Mouse (Mus musculus): ENCODE measurements around the gene Sox6. TPM values are rescaled to one million over a fixed set of nuclear protein-coding genes. Genes with fewer than 3 reads are reported as not detected.

Gene Sox6
- polyA plus RNA-seq, 1 experiment from 2014 or later: 20.9 TPM

DNA sequence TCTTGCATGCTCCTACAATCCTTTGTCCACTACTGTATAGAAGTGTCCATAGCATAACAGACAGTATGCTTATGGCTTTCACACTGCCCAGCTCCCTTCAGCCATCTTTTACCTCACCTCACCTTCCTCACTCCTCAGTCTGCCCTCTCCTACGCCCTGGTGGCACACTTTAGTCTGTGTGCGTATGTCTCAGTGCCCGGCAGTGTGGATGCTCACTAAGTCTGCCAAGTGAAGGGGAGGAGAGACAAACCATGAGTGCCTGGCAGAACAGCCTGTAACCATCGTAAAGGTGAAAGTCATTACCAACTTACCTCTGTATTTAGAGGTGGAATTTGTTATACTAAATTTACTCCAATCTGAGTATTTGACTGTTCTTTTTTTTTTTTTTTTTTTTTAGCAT, 35.9 kb downstream of the Sox6 start:
- WGBS: 73% methylated on average over 4 of the region's 4 CpGs
- Histone ChIP-seq H3K9ac (ENCODE audit: low read length) (no peak overlapping the region), H3K4me1 (replicated peaks; ENCODE audit: control insufficient read depth, insufficient read depth, low read length) (no peaks in the 10 kb centered on the region; the same call in 1 of the 2 replicates), H3K36me3 (ENCODE audit: control insufficient read depth, insufficient read depth, low read length) (no peaks in the 10 kb centered on the region), H3K4me3 (ENCODE audit: low read length) (no peak overlapping the region), H3K9me3 (ENCODE audit: control insufficient read depth, low read length) (no peaks in the 10 kb centered on the region), H3K27me3 (ENCODE audit: control insufficient read depth, insufficient read depth, low read depth, low read length) (no peaks in the 10 kb centered on the region), H3K27ac (ENCODE audit: low read length) (no peak overlapping the region), H3K4me2 (ENCODE audit: low read depth, low read length) (no peak overlapping the region)
- ATAC-seq (ENCODE audit: low read depth): no peak

DNA sequence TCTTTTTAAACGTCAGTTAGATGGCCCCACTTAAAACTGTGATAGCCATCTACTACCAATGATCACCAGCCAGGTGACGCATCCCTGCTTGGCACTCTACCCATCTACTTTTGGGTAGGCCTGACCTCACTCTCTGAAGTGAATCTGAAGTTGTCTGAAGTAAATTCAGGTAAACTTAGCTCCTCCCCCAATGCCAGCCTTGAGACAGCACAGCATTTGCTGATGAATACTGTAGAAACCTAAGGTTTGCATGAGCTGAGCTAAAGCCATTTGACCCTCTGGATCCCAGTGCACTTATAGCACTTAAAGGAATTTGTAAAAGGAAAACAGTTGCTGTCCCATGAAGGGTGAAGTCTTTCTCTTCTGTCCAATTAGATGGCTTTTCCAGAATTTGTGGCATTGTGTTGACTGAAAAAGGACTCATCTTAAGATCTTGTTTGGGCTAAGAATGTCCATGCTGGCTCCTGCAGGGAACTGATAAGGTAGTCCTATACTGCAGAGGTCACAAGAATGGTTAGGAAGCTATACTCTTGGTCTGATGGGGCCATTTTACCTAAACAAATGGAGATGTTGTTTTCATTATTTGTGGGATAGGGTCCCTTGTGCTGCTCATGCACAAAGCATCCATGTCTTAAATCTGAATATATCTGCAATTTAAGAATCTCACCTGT, 50.4 kb downstream of the Sox6 start:
- H3K4me1 ChIP-seq (replicated peaks; ENCODE audit: control insufficient read depth, insufficient read depth, low read length): no peaks in the 10 kb centered on the region
- no peaks in the 10 kb centered on the region for H3K36me3 ChIP-seq (ENCODE audit: control insufficient read depth, insufficient read depth, low read length)
- no peaks in the 10 kb centered on the region for H3K27me3 ChIP-seq (ENCODE audit: control insufficient read depth, insufficient read depth, low read depth, low read length)
- H3K9ac ChIP-seq (ENCODE audit: low read length): no peak overlapping the region
- H3K27ac ChIP-seq (ENCODE audit: low read length): no peak overlapping the region
- H3K4me2 ChIP-seq (ENCODE audit: low read depth, low read length): no peak overlapping the region
- 69% methylated on average over 2 of the region's 2 CpGs for WGBS
- no peaks in the 10 kb centered on the region for H3K9me3 ChIP-seq (ENCODE audit: control insufficient read depth, low read length)
- no peak for ATAC-seq (ENCODE audit: low read depth)
- H3K4me3 ChIP-seq (ENCODE audit: low read length): no peak overlapping the region

DNA sequence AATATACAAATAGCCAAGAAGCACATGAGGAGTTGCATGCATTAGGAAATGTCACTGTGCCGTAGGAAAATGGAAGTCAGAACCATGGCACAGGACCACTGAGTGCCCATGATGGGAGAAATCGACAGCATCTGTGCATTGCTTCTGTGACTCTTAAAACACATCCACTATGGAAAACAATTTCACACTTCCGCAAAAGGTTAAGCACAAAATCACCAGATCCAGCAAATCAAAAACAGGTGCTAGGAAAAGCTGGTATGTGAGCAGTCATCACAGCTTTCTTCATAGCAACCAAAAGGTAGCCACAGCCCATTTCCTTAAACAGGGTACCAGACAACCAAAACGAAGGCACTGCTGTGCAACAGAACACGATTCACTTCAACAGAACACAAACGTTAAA, 52.9 kb downstream of the Sox6 start:
- Histone ChIP-seq H3K27me3 (ENCODE audit: control insufficient read depth, insufficient read depth, low read depth, low read length) (no peaks in the 10 kb centered on the region), H3K4me1 (replicated peaks; ENCODE audit: control insufficient read depth, insufficient read depth, low read length) (no peaks in the 10 kb centered on the region), H3K9me3 (ENCODE audit: control insufficient read depth, low read length) (no peaks in the 10 kb centered on the region), H3K4me2 (ENCODE audit: low read depth, low read length) (no peak overlapping the region), H3K27ac (ENCODE audit: low read length) (no peak overlapping the region), H3K4me3 (ENCODE audit: low read length) (no peak overlapping the region), H3K9ac (ENCODE audit: low read length) (no peak overlapping the region), H3K36me3 (ENCODE audit: control insufficient read depth, insufficient read depth, low read length) (no peaks in the 10 kb centered on the region)
- 74% methylated on average over 6 of the region's 6 CpGs for WGBS
- no peak for ATAC-seq (ENCODE audit: low read depth)

GRCm38 (mm10) chr7:115984076-115984475, 54.5 kb downstream of the Sox6 start:
- Histone ChIP-seq H3K4me2 (ENCODE audit: low read depth, low read length) (no peak overlapping the region), H3K9ac (ENCODE audit: low read length) (no peak overlapping the region), H3K9me3 (ENCODE audit: control insufficient read depth, low read length) (no peaks in the 10 kb centered on the region), H3K36me3 (ENCODE audit: control insufficient read depth, insufficient read depth, low read length) (no peaks in the 10 kb centered on the region), H3K4me1 (replicated peaks; ENCODE audit: control insufficient read depth, insufficient read depth, low read length) (no peaks in the 10 kb centered on the region), H3K27me3 (ENCODE audit: control insufficient read depth, insufficient read depth, low read depth, low read length) (no peaks in the 10 kb centered on the region), H3K4me3 (ENCODE audit: low read length) (no peak overlapping the region), H3K27ac (ENCODE audit: low read length) (no peak overlapping the region)
- WGBS: 90% methylated on average over 3 of the region's 3 CpGs
- no peak for ATAC-seq (ENCODE audit: low read depth)

GRCm38 (mm10) chr7:115979813-115980512, 58.6 kb downstream of the Sox6 start:
- Histone ChIP-seq H3K36me3 (ENCODE audit: control insufficient read depth, insufficient read depth, low read length) (no peaks in the 10 kb centered on the region), H3K9ac (ENCODE audit: low read length) (no peak overlapping the region), H3K27me3 (ENCODE audit: control insufficient read depth, insufficient read depth, low read depth, low read length) (no peaks in the 10 kb centered on the region), H3K4me1 (replicated peaks; ENCODE audit: control insufficient read depth, insufficient read depth, low read length) (no peaks in the 10 kb centered on the region), H3K4me3 (ENCODE audit: low read length) (no peak overlapping the region), H3K27ac (ENCODE audit: low read length) (no peak overlapping the region), H3K9me3 (ENCODE audit: control insufficient read depth, low read length) (no peaks in the 10 kb centered on the region), H3K4me2 (ENCODE audit: low read depth, low read length) (no peak overlapping the region)
- WGBS: 64% methylated on average over 5 of the region's 5 CpGs
- ATAC-seq (ENCODE audit: low read depth): no peak

DNA sequence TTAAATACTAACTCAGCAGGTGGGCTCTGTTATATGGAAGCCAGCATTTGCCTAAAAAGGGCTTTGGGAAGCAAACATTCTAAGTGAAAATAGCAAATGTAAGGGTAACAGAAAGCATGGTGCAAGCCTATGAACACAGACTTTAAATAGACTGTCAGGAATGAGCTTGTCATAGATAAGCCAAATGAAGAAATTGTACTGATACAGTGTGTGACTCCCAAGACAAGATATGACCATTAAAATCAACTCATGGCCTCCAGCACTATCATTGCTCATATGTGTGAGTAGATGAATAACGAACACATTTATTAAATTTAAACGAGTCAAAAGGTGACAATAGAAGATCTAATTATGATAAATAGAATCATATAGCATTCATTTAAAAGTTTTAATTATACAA, 64.1 kb downstream of the Sox6 start:
- 52% methylated on average over 2 of the region's 2 CpGs for WGBS

GRCm38 (mm10) chr7:115967186-115967585, 71.4 kb downstream of the Sox6 start:
- Histone ChIP-seq H3K27me3 (ENCODE audit: control insufficient read depth, insufficient read depth, low read depth, low read length) (no peaks in the 10 kb centered on the region), H3K9ac (ENCODE audit: low read length) (no peak overlapping the region), H3K4me3 (ENCODE audit: low read length) (no peak overlapping the region), H3K9me3 (ENCODE audit: control insufficient read depth, low read length) (no peaks in the 10 kb centered on the region), H3K4me1 (replicated peaks; ENCODE audit: control insufficient read depth, insufficient read depth, low read length) (no peaks in the 10 kb centered on the region), H3K36me3 (ENCODE audit: control insufficient read depth, insufficient read depth, low read length) (no peaks in the 10 kb centered on the region), H3K27ac (ENCODE audit: low read length) (no peak overlapping the region), H3K4me2 (ENCODE audit: low read depth, low read length) (no peak overlapping the region)
- peak; percentile 49; the same call in 1 of the 2 replicates for ATAC-seq (ENCODE audit: low read depth)
- 53% methylated on average over 4 of the region's 4 CpGs for WGBS

More for the DNA sequence above, 64.1 kb downstream of the Sox6 start:
- Histone ChIP-seq H3K4me2 (ENCODE audit: low read depth, low read length) (no peak overlapping the region), H3K27ac (ENCODE audit: low read length) (no peak overlapping the region), H3K4me1 (replicated peaks; ENCODE audit: control insufficient read depth, insufficient read depth, low read length) (no peaks in the 10 kb centered on the region), H3K4me3 (ENCODE audit: low read length) (no peak overlapping the region), H3K27me3 (ENCODE audit: control insufficient read depth, insufficient read depth, low read depth, low read length) (no peaks in the 10 kb centered on the region), H3K36me3 (ENCODE audit: control insufficient read depth, insufficient read depth, low read length) (no peaks in the 10 kb centered on the region), H3K9me3 (ENCODE audit: control insufficient read depth, low read length) (no peaks in the 10 kb centered on the region), H3K9ac (ENCODE audit: low read length) (no peak overlapping the region)
- ATAC-seq (ENCODE audit: low read depth): no peak

GRCm38 (mm10) chr7:115966181-115966580, 72.4 kb downstream of the Sox6 start:
- no peak for ATAC-seq (ENCODE audit: low read depth)
- H3K4me2 ChIP-seq (ENCODE audit: low read depth, low read length): no peak overlapping the region
- no peaks in the 10 kb centered on the region for H3K36me3 ChIP-seq (ENCODE audit: control insufficient read depth, insufficient read depth, low read length)
- no peaks in the 10 kb centered on the region for H3K9me3 ChIP-seq (ENCODE audit: control insufficient read depth, low read length)
- no peaks in the 10 kb centered on the region for H3K4me1 ChIP-seq (replicated peaks; ENCODE audit: control insufficient read depth, insufficient read depth, low read length)
- no peak overlapping the region for H3K27ac ChIP-seq (ENCODE audit: low read length)
- no peak overlapping the region for H3K4me3 ChIP-seq (ENCODE audit: low read length)
- 50% methylated on average over 4 of the region's 4 CpGs for WGBS
- H3K27me3 ChIP-seq (ENCODE audit: control insufficient read depth, insufficient read depth, low read depth, low read length): no peaks in the 10 kb centered on the region
- no peak overlapping the region for H3K9ac ChIP-seq (ENCODE audit: low read length)

- Histone ChIP-seq H3K27me3 (ENCODE audit: control insufficient read depth, insufficient read depth, low read depth, low read length) (no peaks in the 10 kb centered on the region), H3K4me1 (replicated peaks; ENCODE audit: control insufficient read depth, insufficient read depth, low read length) (no peaks in the 10 kb centered on the region), H3K4me2 (ENCODE audit: low read depth, low read length) (no peak overlapping the region), H3K4me3 (ENCODE audit: low read length) (no peak overlapping the region), H3K9me3 (ENCODE audit: control insufficient read depth, low read length) (no peaks in the 10 kb centered on the region), H3K9ac (ENCODE audit: low read length) (no peak overlapping the region), H3K27ac (ENCODE audit: low read length) (no peak overlapping the region), H3K36me3 (ENCODE audit: control insufficient read depth, insufficient read depth, low read length) (no peaks in the 10 kb centered on the region)
- ATAC-seq (ENCODE audit: low read depth): no peak
- WGBS: 76% methylated on average over 3 of the region's 3 CpGs
Measured at GRCm38 (mm10) chr7:115953046-115953445, 85.5 kb downstream of the Sox6 start.
